Mouse (Mus musculus) NIH3T3 (cell line): Measurements from ENCODE around the gene Lrrc20.
"Not testable (repeated sequence)": the region's sequence is repeated elsewhere in the genome, so short reads cannot be mapped to it uniquely, and the experiment has no call there.

Experiments
- DNase-seq: peaks from one replicate; pipeline ENCODE4 v3.0.0-alpha.2; 2012; ENCODE audit warnings: low read depth

Lrrc20 gene

GRCm38 (mm10) chr10:61475594-61476439, at the start of gene Lrrc20:
Gene Lrrc20, plus strand, starts transcription at chr10:61475801.
- peak; percentile 98 for DNase-seq

GRCm38 (mm10) chr10:61426251-61426757, 49.3 kb upstream of the Lrrc20 start:
- no peak for DNase-seq

GRCm38 (mm10) chr10:61427951-61428350, 47.6 kb upstream of the Lrrc20 start:
- peak; percentile 45 for DNase-seq

- DNase-seq = no peak
Measured at GRCm38 (mm10) chr10:61428416-61428815, 47.2 kb upstream of the Lrrc20 start.

GRCm38 (mm10) chr10:61429043-61429442, 46.6 kb upstream of the Lrrc20 start:
- no peak for DNase-seq

DNA sequence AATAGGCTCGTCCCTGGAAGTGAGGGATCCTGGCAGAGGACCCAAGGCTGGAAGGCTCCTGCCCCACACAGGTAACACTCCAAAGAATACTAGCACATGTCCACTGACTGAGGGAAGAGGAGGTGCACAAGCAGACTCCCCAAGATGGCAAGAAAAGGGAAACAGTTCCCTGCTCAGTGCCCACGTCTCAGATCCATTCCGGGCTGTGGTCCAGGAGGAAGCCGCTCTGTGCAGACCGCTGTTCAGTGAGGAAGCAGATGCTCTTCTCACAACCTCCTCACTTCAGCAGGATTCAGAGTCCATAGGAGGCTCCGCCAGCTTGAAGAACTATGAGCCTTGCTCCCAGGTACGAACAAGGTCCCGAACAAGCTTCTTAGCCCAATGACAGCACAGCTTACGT, 44.2 kb upstream of the Lrrc20 start:
- no peak for DNase-seq

GRCm38 (mm10) chr10:61440202-61440800, 35.3 kb upstream of the Lrrc20 start:
- DNase-seq = no peak

DNA sequence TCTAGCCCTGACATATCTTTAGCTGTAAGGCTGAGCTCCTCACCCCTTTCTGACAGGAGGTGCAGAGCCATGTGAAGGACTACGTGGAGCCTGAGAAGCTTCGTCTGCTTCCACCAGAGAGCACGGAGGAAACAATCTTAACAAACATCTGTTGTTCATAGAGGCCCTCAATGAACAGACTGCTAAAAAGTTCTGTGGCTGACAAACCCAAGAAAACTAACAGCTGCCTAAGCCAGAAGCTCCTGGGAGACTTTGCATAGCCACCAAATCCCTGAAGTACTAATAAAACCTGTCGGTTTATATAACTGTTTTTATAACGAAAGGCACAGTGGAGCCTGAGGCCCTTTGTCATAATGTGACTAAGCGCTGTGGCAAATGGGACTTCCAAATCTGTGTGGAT, 32.1 kb upstream of the Lrrc20 start:
- no peak for DNase-seq

GRCm38 (mm10) chr10:61443876-61444275, 31.7 kb upstream of the Lrrc20 start:
- DNase-seq = no peak

- no peak for DNase-seq
Measured at GRCm38 (mm10) chr10:61445016-61445415, 30.6 kb upstream of the Lrrc20 start.

GRCm38 (mm10) chr10:61447581-61448353, 27.8 kb upstream of the Lrrc20 start:
- DNase-seq = no peak

GRCm38 (mm10) chr10:61448834-61449233, 26.8 kb upstream of the Lrrc20 start:
- no peak for DNase-seq

GRCm38 (mm10) chr10:61451463-61451930, 24.1 kb upstream of the Lrrc20 start:
- peak; percentile 80 for DNase-seq

DNA sequence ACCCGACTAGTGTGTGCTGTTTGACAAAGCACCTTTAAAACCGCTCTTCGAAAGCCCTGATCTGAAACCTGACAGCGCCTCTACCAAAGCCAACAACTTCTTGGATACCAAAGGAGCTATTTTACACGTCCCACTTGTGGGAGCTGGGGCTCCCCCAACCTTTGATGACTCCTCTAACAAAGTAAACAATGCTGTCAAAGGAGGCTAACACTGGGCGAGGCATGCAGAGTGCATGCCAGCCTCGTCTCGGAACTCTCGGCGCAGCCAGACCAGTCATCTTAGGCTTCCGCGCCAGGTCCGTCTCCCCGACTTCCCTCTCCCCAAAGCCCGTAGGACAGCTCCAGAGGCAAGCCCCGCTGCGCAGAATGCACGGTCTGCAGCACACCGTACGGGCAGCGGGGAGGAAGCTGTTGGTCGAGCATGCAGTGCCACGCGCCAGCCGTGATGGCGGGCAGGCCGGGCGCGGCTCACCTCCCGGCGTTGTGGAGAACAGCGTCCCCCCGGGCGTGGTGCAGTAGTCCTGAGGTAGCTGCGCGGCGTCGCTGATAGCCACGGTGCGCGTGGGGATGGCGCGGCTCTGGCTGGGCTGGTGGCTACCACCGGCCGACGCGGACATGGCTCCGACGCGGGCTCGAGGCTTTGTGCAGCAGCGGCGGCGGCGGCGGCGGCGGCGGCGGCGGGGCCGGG, 23.5 kb upstream of the Lrrc20 start:
- peak; percentile 47 for DNase-seq

DNA sequence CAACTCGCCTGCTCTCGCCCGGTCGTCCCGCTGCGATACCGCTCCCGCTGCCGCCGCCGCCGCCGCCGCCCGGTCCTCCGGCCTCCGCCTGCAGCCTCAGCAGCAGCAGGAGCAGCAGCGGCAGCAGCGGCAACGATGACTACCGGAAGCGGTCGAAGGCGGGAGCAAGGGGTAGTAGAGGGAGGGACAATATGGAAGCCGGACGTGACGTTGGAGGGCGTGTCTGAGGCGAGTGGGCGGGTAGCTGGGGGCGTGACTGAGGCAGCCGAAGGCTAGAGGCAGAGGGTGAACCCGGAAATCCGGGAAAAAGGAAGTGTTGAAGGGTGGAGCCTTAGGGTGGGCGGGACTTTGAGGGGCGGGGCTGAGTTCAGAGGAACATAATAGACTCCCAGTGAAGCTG, 23.0 kb upstream of the Lrrc20 start, which contains the start of gene Eif4ebp2:
Gene Eif4ebp2 (minus strand): TSS at position 17 of the 400 bp plus-strand sequence.
- DNase-seq = peak; percentile 99

DNA sequence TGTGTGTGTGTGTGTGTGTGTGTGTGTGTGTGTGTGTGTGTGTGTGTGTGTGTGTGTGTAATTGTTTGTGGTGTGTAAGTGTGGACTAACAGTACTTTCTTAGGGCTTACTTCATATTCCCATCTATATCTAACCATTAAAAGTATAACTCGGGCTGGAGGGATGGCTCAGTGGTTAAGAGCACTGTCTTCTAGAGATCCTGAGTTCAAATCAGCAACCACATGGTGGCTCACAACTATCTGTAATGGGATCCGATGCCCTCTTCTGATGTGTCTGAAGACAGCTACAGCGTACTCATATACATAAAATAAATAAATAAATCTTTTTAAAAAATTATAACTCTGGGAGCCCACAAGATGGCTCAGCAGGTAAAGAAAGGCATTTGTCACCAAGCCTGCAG, 22.4 kb upstream of the Lrrc20 start:
- DNase-seq = not testable (repeated sequence)

- DNase-seq = no peak
Measured at GRCm38 (mm10) chr10:61457182-61457581, 18.4 kb upstream of the Lrrc20 start.

DNA sequence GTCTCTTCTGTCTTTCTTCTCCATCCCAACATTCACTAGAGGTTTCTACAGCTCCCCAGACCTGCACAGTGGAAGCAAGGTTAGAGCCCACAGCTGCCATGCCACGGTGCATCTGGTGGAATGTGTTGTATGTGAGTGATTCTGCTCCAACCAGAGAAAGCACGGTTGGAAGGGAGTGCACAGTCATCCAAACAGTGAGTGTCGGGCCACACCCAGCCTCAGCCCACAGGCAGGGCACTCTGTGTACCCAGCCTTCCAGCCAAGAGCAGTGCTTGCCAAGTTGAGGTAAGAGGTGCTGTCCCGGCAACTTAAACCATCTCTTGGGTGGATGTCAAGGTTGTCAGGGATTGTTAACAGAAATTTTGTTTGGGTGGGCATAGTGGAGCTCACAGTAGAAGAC, 10.6 kb upstream of the Lrrc20 start:
- peak; percentile 41 for DNase-seq

DNA sequence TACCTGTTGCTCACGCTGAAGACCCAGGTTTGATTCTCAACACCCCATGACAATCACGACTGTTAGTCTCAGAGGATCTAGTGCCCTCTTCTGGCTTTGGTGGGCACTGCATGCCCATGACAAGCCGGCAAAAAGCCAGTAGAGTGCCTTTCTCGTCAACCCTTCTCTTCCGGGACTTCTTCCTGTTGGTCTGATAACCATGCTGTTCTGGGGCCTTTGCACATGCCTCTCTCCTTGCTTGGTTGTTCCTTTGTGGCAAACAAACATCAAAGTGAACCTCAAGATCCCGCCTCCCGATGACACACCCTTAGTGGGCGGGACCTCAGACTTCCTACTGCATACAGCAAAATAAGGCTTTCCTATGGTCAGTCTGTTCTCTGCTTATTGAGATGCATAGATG, 9.4 kb upstream of the Lrrc20 start:
- DNase-seq = peak; percentile 27

GRCm38 (mm10) chr10:61466873-61467272, 8.7 kb upstream of the Lrrc20 start:
- peak; percentile 81 for DNase-seq

- peak; percentile 72 for DNase-seq
Measured at GRCm38 (mm10) chr10:61468900-61469299, 6.7 kb upstream of the Lrrc20 start.

DNA sequence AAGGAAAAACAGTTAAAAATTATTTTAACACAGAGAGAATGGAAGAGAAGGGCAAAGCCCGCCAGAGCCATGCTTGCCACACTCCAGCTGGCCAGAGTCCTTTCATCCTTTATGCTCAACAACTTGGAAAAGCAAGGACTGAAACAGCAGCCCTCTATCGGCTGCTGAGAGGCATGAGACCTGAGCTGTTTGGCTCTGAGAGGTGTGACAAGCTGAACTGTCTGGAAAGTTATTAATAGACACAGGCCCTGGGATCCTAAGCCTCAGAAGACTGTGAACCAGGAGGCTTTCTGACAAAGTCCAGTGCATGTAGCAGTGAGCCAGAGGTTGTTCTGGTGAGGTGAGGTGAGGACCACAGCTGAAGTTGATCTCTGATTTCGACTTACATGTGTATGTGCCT, 2.0 kb upstream of the Lrrc20 start:
- DNase-seq = no peak
